Mouse (Mus musculus): ENCODE measurements around the gene Pigx. TPM values are rescaled to one million over a fixed set of nuclear protein-coding genes. Genes with fewer than 3 reads are reported as not detected.

Pigx gene
- total and polyA plus RNA-seq, 2 experiments from 2014 or later = 44.9 to 61.0 TPM

GRCm38 (mm10) chr16:32068389-32069300, 30.9 kb downstream of the Pigx start:
- no peak for TF ChIP-seq EP300 (IDR thresholded peaks at IDR 0.05; ENCODE audit: low read depth)
- no peak for TF ChIP-seq CTCF (IDR thresholded peaks at IDR 0.05; ENCODE audit: low read depth)

GRCm38 (mm10) chr16:32066899-32067298, 32.6 kb downstream of the Pigx start:
- H3K4me1 ChIP-seq (ENCODE audit: control insufficient read depth, insufficient read depth) = peaks cover 41% of the 10 kb centered on the region

More at GRCm38 (mm10) chr16:32068389-32069300, 30.9 kb downstream of the Pigx start:
- Histone ChIP-seq H3K4me1 (ENCODE audit: control insufficient read depth, insufficient read depth) (peaks cover 42% of the 10 kb centered on the region), H3K27me3 (ENCODE audit: control insufficient read depth, insufficient read depth, low read length) (no peaks in the 10 kb centered on the region), H3K9ac (replicated peaks; ENCODE audit: low read depth, low read length) (no peak overlapping the region), H3K36me3 (replicated peaks; ENCODE audit: control insufficient read depth, insufficient read depth, low read length) (no peaks in the 10 kb centered on the region), H3K4me2 (ENCODE audit: low read depth, low read length) (no peak overlapping the region), H3K4me3 (ENCODE audit: low read depth, low read length) (no peak overlapping the region), H3K27ac (ENCODE audit: low read depth) (no peak overlapping the region), H3K9me3 (replicated peaks; ENCODE audit: control insufficient read depth, low read length) (no peaks in the 10 kb centered on the region)
- ATAC-seq (ENCODE audit: insufficient read depth, low read depth) = no peak
- no peak for DNase-seq (ENCODE audit: low spot score)
- WGBS = 65% methylated on average over 12 of the region's 12 CpGs

GRCm38 (mm10) chr16:32063900-32064299, 35.6 kb downstream of the Pigx start:
- no peak overlapping the region for H3K4me3 ChIP-seq (ENCODE audit: low read depth, low read length)
- no peak overlapping the region for H3K9ac ChIP-seq (replicated peaks; ENCODE audit: low read depth, low read length)
- no peak for DNase-seq (ENCODE audit: low spot score)
- TF ChIP-seq CTCF (IDR thresholded peaks at IDR 0.05; ENCODE audit: low read depth) (no peak), EP300 (IDR thresholded peaks at IDR 0.05; ENCODE audit: low read depth) (no peak)
- H3K27me3 ChIP-seq (ENCODE audit: control insufficient read depth, insufficient read depth, low read length) = no peaks in the 10 kb centered on the region
- H3K36me3 ChIP-seq (replicated peaks; ENCODE audit: control insufficient read depth, insufficient read depth, low read length) = no peaks in the 10 kb centered on the region
- H3K9me3 ChIP-seq (replicated peaks; ENCODE audit: control insufficient read depth, low read length) = no peaks in the 10 kb centered on the region
- no peak overlapping the region for H3K27ac ChIP-seq (ENCODE audit: low read depth)
- no peak for ATAC-seq (ENCODE audit: insufficient read depth, low read depth)
- 40% methylated on average over 7 of the region's 7 CpGs for WGBS
- H3K4me1 ChIP-seq (ENCODE audit: control insufficient read depth, insufficient read depth) = peaks cover 31% of the 10 kb centered on the region
- H3K4me2 ChIP-seq (ENCODE audit: low read depth, low read length) = no peak overlapping the region

More at GRCm38 (mm10) chr16:32066899-32067298, 32.6 kb downstream of the Pigx start:
- no peak for ATAC-seq (ENCODE audit: insufficient read depth, low read depth)
- TF ChIP-seq EP300 (IDR thresholded peaks at IDR 0.05; ENCODE audit: low read depth) (no peak), CTCF (IDR thresholded peaks at IDR 0.05; ENCODE audit: low read depth) (no peak)
- H3K4me3 ChIP-seq (ENCODE audit: low read depth, low read length) = no peak overlapping the region
- DNase-seq (ENCODE audit: low spot score) = no peak
- no peaks in the 10 kb centered on the region for H3K27me3 ChIP-seq (ENCODE audit: control insufficient read depth, insufficient read depth, low read length)
- no peak overlapping the region for H3K9ac ChIP-seq (replicated peaks; ENCODE audit: low read depth, low read length)
- H3K27ac ChIP-seq (ENCODE audit: low read depth) = no peak overlapping the region
- 94% methylated on average over 1 of the region's 1 CpGs for WGBS
- no peak overlapping the region for H3K4me2 ChIP-seq (ENCODE audit: low read depth, low read length)
- H3K36me3 ChIP-seq (replicated peaks; ENCODE audit: control insufficient read depth, insufficient read depth, low read length) = no peaks in the 10 kb centered on the region
- H3K9me3 ChIP-seq (replicated peaks; ENCODE audit: control insufficient read depth, low read length) = no peaks in the 10 kb centered on the region

GRCm38 (mm10) chr16:32062226-32062625, 37.3 kb downstream of the Pigx start:
- no peak for DNase-seq (ENCODE audit: low spot score)
- H3K27ac ChIP-seq (ENCODE audit: low read depth) = no peak overlapping the region
- no peak overlapping the region for H3K4me2 ChIP-seq (ENCODE audit: low read depth, low read length)
- ATAC-seq (ENCODE audit: insufficient read depth, low read depth) = no peak
- H3K36me3 ChIP-seq (replicated peaks; ENCODE audit: control insufficient read depth, insufficient read depth, low read length) = no peaks in the 10 kb centered on the region
- no peak overlapping the region for H3K4me3 ChIP-seq (ENCODE audit: low read depth, low read length)
- H3K9ac ChIP-seq (replicated peaks; ENCODE audit: low read depth, low read length) = no peak overlapping the region
- H3K4me1 ChIP-seq (ENCODE audit: control insufficient read depth, insufficient read depth) = peaks cover 24% of the 10 kb centered on the region
- TF ChIP-seq EP300 (IDR thresholded peaks at IDR 0.05; ENCODE audit: low read depth) (no peak), CTCF (IDR thresholded peaks at IDR 0.05; ENCODE audit: low read depth) (no peak)
- H3K9me3 ChIP-seq (replicated peaks; ENCODE audit: control insufficient read depth, low read length) = no peaks in the 10 kb centered on the region
- 51% methylated on average over 2 of the region's 2 CpGs for WGBS
- no peaks in the 10 kb centered on the region for H3K27me3 ChIP-seq (ENCODE audit: control insufficient read depth, insufficient read depth, low read length)

- 57% methylated on average over 6 of the region's 6 CpGs for WGBS
- no peak for ATAC-seq (ENCODE audit: insufficient read depth, low read depth)
- no peaks in the 10 kb centered on the region for H3K27me3 ChIP-seq (ENCODE audit: control insufficient read depth, insufficient read depth, low read length)
- H3K9ac ChIP-seq (replicated peaks; ENCODE audit: low read depth, low read length) = no peak overlapping the region
- no peak for DNase-seq (ENCODE audit: low spot score)
- H3K4me3 ChIP-seq (ENCODE audit: low read depth, low read length) = no peak overlapping the region
- TF ChIP-seq EP300 (IDR thresholded peaks at IDR 0.05; ENCODE audit: low read depth) (no peak), CTCF (IDR thresholded peaks at IDR 0.05; ENCODE audit: low read depth) (no peak)
- no peaks in the 10 kb centered on the region for H3K36me3 ChIP-seq (replicated peaks; ENCODE audit: control insufficient read depth, insufficient read depth, low read length)
- H3K9me3 ChIP-seq (replicated peaks; ENCODE audit: control insufficient read depth, low read length) = no peaks in the 10 kb centered on the region
- peaks cover 3% of the 10 kb centered on the region; the same call in 1 of the 2 replicates for H3K4me1 ChIP-seq (ENCODE audit: control insufficient read depth, insufficient read depth)
- H3K4me2 ChIP-seq (ENCODE audit: low read depth, low read length) = no peak overlapping the region
- no peak overlapping the region for H3K27ac ChIP-seq (ENCODE audit: low read depth)
These were observed 39.6 kb downstream of the Pigx start for GRCm38 (mm10) chr16:32059840-32060523.
